Mouse (Mus musculus) lung, adult 2 months (tissue): Measurements from ENCODE around the gene Kif24. TPM values are rescaled to one million over a fixed set of nuclear protein-coding genes. Genes with fewer than 3 reads are reported as not detected.

Experiments used
- DNase-seq: peaks from one replicate; pipeline ENCODE4 v3.0.0; 2022
- H3K4me1 ChIP-seq: fragments of 200-500 bp; 2 replicates; pipeline ENCODE4 v1.6.1; 2011; ENCODE audit warnings: low read length; ENCODE audit not compliant: control insufficient read depth, insufficient read depth
- H3K4me3 ChIP-seq: fragments of 200-500 bp; replicated peaks from 2 replicates; pipeline ENCODE3; 2011; ENCODE audit warnings: low read depth, mild to moderate bottlenecking, control low read depth, low read length; ENCODE audit errors: extremely low read depth
- CTCF ChIP-seq: fragments of 200-500 bp; IDR thresholded peaks from 2 replicates; pipeline ENCODE4 v1.5.1; 2011; ENCODE audit warnings: mild to moderate bottlenecking, low read length, control low read depth; ENCODE audit not compliant: insufficient read depth
- POLR2A ChIP-seq: fragments of 200-500 bp; IDR thresholded peaks from 2 replicates; pipeline ENCODE4 v1.6.1; 2011; ENCODE audit warnings: low read depth, mild to moderate bottlenecking, control low read depth, low read length, borderline replicate concordance; ENCODE audit errors: extremely low read depth
- WGBS: fragments of 180-500 bp; shearing (Covaris S2); methylation state at CpG from one replicate; pipeline ENCODE4 v1.1.7; 2018; 5-methylcytosine and 5-hydroxymethylcytosine counted together
- polyA plus RNA-seq: library from polyadenylated mRNA; depleted of rRNA; stranded (reverse); fragments of >200 nt; gene quantifications from 2 replicates; pipeline ENCODE4 v1.2.3, GENCODE M21; 2012

Gene Kif24
- polyA plus RNA-seq, 1 experiment: 1.2 TPM

DNA sequence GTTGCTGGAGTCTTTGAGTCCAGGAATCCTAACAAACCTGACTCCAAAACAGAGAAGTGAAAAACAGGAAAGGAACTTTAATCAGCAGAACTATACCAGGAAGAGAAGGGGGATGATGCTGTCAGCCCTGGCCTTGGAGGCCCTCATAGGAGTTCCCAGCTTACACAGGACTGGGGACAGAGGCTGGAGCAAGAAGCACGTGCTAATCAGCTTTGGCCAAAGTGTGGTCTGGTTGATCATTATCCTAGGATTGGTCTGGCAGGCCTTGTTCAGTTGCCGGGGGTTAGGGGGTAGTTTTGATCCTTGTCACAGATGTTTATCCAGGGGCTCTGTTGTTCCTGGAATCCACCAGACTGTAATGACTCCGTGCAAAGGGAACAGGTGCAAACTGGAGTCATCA, 29.7 kb upstream of the Kif24 start:
- Histone ChIP-seq H3K4me1 (peaks cover 5% of the 10 kb centered on the region), H3K4me3 (no peak overlapping the region)
- TF ChIP-seq POLR2A (no peak), CTCF (no peak)
- DNase-seq: no peak
- WGBS: 28% methylated on average over 3 of the region's 3 CpGs

DNA sequence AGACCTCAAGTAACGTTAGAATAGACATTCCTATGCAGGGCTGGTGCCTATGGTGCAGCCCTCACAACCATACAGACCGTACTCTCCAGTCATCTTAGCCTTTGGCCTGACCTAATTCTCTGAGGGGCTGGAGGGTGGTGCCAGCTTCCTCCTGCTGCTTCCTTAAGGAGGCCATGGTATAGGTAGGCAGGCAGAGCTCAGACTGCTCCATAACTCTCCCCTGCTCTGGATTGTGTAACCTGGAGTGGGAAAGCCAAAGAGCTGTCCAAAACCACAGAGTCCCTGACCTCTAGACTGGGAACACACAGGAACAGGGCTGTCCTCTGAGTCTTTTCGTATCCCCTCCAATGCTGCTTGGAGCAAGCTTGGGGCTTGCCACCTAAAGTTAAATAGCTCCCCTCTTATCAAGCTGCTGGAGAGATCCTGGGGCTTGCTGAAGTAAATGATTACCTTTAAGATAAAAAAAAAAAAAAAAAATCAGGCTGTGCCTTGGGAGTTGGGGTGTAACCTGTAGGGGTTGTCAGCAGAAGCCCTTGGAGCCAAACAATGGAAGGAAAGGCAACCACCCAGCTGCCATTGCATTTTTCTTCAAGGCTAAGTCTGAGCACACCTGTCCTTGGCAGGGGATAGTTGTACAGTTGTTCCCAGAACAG, 28.9 kb upstream of the Kif24 start:
- DNase-seq: peak; percentile 44
- 65% methylated on average over 3 of the region's 3 CpGs for WGBS
- Histone ChIP-seq H3K4me3 (no peak overlapping the region), H3K4me1 (peaks cover 5% of the 10 kb centered on the region)
- no peak for TF ChIP-seq CTCF
- no peak for TF ChIP-seq POLR2A

DNA sequence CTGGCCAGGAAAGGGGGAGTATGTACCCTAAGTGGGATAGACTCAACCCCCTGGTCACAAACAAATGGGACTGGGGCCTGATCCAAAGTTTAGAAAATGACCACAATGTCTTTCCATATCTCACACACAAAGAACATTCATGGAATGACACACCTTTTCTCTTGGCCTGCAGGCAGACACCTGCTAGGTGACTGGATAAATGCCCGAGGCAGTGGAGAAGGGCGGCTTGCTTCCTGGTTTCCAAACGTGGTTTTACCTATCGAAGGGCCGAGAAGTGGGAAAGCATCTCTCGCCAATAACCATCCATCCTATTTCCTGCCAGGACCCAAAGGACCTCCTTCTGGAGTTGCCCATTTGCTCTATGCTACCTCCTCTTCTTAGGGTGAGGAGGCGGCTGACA, 28.3 kb upstream of the Kif24 start:
- Histone ChIP-seq H3K4me1 (peaks cover 4% of the 10 kb centered on the region), H3K4me3 (no peak overlapping the region)
- DNase-seq: no peak
- TF ChIP-seq POLR2A: no peak
- no peak for TF ChIP-seq CTCF
- 75% methylated on average over 7 of the region's 7 CpGs for WGBS

DNA sequence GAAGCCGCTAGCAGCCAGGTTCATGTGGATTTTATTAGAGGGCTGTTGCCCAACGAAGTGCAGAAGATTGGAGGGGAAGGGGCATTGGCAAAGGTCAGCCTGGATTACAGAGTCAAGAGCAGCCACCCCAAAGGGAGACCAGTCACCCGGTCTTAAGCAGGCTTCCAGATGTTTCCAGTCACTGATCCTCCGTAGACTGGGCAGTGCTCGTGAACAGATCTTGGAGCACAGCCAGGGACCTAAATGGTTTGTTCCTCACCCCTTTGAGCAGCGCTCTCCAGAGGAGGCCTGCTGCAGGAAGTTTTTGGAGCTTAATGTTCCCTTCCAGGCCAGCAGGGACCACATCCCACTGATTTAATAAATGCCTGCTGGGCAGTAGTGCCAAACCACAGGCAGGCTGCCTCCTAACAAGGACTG, 16.9 kb upstream of the Kif24 start:
- DNase-seq: no peak
- H3K4me1 ChIP-seq: no peaks in the 10 kb centered on the region
- WGBS: 49% methylated on average over 6 of the region's 6 CpGs
- H3K4me3 ChIP-seq: no peak overlapping the region
- TF ChIP-seq CTCF (no peak), POLR2A (no peak)

DNA sequence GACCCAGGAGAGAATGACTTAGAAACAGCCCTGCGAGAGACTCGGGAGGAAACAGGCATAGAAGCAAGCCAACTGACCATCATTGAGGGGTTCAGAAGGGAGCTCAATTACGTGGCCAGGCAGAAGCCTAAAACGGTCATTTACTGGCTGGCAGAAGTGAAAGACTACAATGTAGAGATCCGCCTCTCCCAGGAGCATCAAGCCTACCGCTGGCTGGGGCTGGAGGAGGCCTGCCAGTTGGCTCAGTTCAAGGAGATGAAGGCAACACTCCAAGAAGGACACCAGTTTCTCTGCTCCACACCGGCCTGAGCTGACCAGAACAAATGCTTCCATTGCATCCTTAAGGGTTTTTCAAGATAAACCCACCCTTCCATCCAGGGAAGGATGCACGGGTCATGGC, 15.6 kb upstream of the Kif24 start:
- TF ChIP-seq CTCF (no peak), POLR2A (no peak)
- no peak for DNase-seq
- 66% methylated on average over 8 of the region's 8 CpGs for WGBS
- H3K4me1 ChIP-seq: no peaks in the 10 kb centered on the region
- no peak overlapping the region for H3K4me3 ChIP-seq

DNA sequence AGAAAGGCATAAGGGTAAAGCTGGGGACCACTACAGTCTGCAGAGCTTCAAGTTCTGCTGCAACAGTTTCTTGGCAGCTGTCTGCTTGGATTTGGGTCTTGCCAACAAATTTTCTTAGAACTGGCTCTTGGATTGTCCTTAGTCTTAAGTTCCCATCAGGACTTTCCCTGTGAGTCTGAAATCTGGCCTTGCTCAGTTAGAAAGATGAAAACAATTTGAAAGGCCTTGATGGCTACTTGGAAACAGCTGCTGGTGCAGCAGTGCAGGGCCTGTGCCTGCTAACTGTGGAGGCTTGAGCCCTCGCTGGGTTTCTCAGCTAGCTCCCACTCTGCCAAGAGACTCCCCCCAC, 14.7 kb upstream of the Kif24 start:
- no peaks in the 10 kb centered on the region for H3K4me1 ChIP-seq
- DNase-seq: no peak
- 69% methylated on average over 1 of the region's 1 CpGs for WGBS
- TF ChIP-seq POLR2A (no peak), CTCF (no peak)
- H3K4me3 ChIP-seq: no peak overlapping the region

DNA sequence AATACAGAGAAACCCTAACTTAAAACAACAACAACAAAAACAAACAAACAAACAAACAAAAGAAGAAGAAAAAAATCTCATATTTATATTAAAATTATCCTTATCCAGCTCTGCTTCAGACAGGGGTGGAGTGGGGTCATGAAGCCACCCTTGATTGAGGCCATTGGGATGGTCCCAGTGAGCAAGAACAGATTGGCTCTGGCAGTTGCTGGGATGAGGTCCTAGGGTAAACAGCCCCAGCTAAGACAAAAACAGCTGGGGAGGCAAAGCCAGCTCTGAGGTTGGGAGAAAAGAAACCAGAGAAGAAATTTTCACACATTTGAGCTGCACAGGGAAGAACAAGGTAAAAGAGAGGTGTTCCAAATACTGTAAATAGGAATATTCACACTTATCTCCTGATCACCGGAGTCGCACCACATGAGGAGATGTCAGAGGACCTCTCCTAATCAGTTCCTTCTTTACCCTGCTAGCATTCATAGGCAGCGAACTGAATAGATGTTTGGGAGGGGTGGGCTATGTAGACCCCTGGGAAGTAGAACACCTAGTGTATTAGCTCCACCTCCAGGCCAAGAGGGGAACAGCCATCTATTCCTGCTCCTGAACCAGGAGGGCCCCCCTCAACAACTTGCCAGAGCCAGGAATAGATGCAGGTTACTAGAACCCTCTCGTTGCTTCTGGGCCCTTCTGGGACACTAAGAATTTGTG, 14.2 kb upstream of the Kif24 start:
- Histone ChIP-seq H3K4me1 (no peaks in the 10 kb centered on the region), H3K4me3 (no peak overlapping the region)
- WGBS: 72% methylated on average over 4 of the region's 4 CpGs
- no peak for DNase-seq
- TF ChIP-seq POLR2A (no peak), CTCF (no peak)

DNA sequence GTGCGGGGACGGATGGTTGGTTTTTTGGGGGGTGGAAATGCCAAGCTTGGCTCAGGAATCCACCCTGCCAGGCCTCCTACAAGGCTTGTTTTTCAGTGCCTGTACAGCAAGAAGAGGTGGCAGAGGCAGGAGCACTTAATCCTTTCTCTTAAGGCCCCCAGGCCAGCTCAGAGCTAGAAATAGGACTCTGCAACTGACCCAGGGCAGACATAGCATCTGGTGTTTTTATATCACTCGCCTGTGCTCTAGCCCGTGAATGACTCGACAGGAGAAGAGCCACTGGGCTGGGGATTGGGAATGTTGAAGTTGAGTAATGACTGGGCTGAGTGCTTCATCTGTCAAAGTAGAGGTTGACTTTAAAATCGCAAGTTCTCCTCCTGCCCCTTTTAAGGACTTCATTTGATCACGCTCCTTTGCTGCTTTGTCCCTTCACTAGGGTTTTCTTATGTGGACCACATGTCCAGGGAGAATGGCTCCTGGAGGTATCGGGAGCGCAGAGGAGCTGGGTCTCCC, 13.0 kb upstream of the Kif24 start:
- 85% methylated on average over 9 of the region's 9 CpGs for WGBS

DNA sequence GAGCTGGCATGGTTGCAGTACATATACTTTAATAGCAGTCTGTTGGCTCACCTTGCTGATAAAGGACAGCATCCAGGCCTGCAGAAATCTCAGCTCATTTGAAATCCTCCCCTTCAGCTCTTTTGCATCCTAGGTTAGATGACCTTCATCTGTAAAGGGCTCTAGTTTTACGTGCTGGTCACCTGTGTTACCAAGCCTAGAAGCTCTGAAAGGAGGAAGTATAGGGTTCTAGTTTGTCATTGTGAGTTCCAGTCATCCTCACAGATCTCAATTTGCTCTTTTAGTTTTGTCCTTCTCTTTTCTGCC, 6.7 kb upstream of the Kif24 start:
- TF ChIP-seq CTCF (no peak), POLR2A (no peak)
- Histone ChIP-seq H3K4me1 (no peaks in the 10 kb centered on the region; the same call in 1 of the 2 replicates), H3K4me3 (no peak overlapping the region)
- WGBS: 97% methylated on average over 1 of the region's 1 CpGs
- DNase-seq: no peak

More for the DNA sequence above, 13.0 kb upstream of the Kif24 start:
- no peaks in the 10 kb centered on the region for H3K4me1 ChIP-seq
- no peak overlapping the region for H3K4me3 ChIP-seq
- TF ChIP-seq POLR2A (no peak), CTCF (no peak)
- no peak for DNase-seq

DNA sequence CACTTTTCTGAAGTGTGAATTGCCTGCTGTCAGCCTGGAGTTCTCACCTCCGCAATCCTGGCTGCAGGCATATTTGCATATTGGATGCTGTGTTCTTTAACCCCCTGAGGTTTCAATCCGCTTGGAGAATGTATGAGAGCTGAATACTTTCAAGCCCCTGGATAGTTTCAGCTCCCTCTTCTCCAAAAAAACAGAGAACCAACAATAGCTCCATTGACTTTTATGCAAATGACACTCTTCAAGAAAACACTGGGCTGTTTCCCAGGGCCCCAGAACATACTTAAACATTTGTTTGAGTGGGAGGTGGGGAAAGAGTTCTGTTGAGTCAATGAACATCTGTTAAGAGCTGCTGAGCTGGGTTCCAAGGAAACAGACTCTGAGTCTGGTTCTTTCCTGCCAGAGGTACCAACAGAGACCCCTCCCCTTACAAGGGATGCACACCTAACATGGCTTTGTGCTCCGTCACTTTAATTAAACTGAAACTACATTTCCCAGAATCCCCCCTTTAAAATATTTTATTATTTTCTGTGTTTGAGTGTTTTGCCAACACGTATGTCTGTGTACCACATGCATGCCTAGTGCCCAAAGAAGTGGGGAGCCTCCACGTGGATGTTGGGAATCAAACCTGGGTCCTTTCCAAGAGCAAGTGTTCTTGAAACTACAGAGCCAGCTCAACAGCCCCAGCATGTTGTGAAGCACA, 6.1 kb upstream of the Kif24 start:
- DNase-seq: no peak
- H3K4me1 ChIP-seq: no peaks in the 10 kb centered on the region; the same call in 1 of the 2 replicates
- no peak overlapping the region for H3K4me3 ChIP-seq
- 59% methylated on average over 5 of the region's 5 CpGs for WGBS
- TF ChIP-seq POLR2A: no peak
- no peak for TF ChIP-seq CTCF
